Mouse (Mus musculus) activated CD4-positive, CD25-positive, alpha-beta regulatory T cell, adult 9 weeks (primary cell): ENCODE results near the gene Spef2. TPM values are rescaled to one million over a fixed set of nuclear protein-coding genes. Genes with fewer than 3 reads are reported as not detected.

Source experiments
- polyA plus RNA-seq: library from polyadenylated mRNA; unstranded; fragments of 100-300 nt; shearing (Covaris generic); gene quantifications from one replicate; pipeline ENCODE4 v1.2.1, GENCODE M21; 2017

The Spef2 gene
- 3.0 TPM for polyA plus RNA-seq

GRCm38 (mm10) chr15:9748359-9749102 lies at the start of gene Spef2:
Gene Spef2 (minus strand): TSS chr15:9748868.

GRCm38 (mm10) chr15:9530076-9530475 lies 218.6 kb downstream of the Spef2 start, which contains the start of gene Il7r:
Gene Il7r (minus strand): TSS chr15:9530176.

Other genes with a start within 250 kb of the Spef2 start
- gene Il7r, start 218.7 kb downstream of the Spef2 start, polyA plus RNA-seq = 189 TPM